Mouse (Mus musculus) G1E (cell line): ENCODE measurements at regions not wholly inside any gene's neighbourhood (a gene's known extent, or its start where the extent isn't known, plus 50 kb on each side); places are given as distances from the start of the nearest gene placed in this dataset.

Source experiments
- CTCF ChIP-seq: IDR thresholded peaks from 2 replicates; pipeline ENCODE4 v1.5.1; 2012; ENCODE audit warnings: low read depth, low read length, inconsistent platforms, mixed read lengths
- GATA1 ChIP-seq: IDR thresholded peaks from 2 replicates; pipeline ENCODE4 v1.6.1; 2012; ENCODE audit warnings: borderline replicate concordance, low read length, inconsistent platforms, mixed read lengths

GRCm38 (mm10) chr4:33555966-33556365 is 245.9 kb downstream of the Rngtt start:
- TF ChIP-seq CTCF (no peak), GATA1 (no peak)
